Mouse (Mus musculus): ENCODE results near the gene Nln. TPM values are rescaled to one million over a fixed set of nuclear protein-coding genes. Genes with fewer than 3 reads are reported as not detected.

The Nln gene
- polyA plus RNA-seq, 1 experiment from 2014 or later: 21.5 TPM

DNA sequence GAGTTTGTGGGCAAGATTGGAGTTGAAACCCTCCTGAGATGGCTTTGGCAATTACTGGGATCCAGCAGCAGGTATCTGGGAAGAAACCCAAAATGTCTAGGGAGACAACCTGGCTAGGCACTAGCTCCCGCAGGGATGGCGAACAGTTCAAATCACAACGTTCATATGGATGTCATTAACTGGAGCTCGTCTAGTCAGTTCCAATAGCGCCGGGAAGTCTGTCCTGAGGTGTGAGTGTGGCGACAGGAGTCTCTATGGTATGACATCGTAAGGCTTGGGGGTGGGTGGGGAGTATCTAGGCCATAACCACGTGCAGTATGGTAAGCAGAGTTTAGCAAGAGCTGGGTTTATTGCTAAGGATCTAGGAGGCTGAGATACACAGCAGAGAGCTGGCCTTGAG, 46.4 kb downstream of the Nln start:
- ATAC-seq (ENCODE audit: low read depth) (peak; percentile 84), DNase-seq (ENCODE audit: low spot score) (peak; percentile 48)
- Histone ChIP-seq H3K36me3 (ENCODE audit: control insufficient read depth, insufficient read depth, low read length) (0 out of 2 replicates have a peak, but pooled peaks cover 20% of the 10 kb centered on the region), H3K9me3 (ENCODE audit: control insufficient read depth, low read length) (no peaks in the 10 kb centered on the region), H3K9ac (ENCODE audit: low read depth, low read length) (no peak overlapping the region), H3K27ac (replicated peaks; ENCODE audit: low read depth, low read length) (no peak overlapping the region), H3K4me3 (ENCODE audit: low read depth, low read length) (no peak overlapping the region), H3K4me2 (ENCODE audit: low read depth, low read length) (no peak overlapping the region), H3K27me3 (replicated peaks; ENCODE audit: control insufficient read depth, insufficient read depth, low read length) (no peaks in the 10 kb centered on the region), H3K4me1 (ENCODE audit: control insufficient read depth, insufficient read depth, low read length) (no peaks in the 10 kb centered on the region)
- WGBS: 32% methylated on average over 9 of the region's 9 CpGs

DNA sequence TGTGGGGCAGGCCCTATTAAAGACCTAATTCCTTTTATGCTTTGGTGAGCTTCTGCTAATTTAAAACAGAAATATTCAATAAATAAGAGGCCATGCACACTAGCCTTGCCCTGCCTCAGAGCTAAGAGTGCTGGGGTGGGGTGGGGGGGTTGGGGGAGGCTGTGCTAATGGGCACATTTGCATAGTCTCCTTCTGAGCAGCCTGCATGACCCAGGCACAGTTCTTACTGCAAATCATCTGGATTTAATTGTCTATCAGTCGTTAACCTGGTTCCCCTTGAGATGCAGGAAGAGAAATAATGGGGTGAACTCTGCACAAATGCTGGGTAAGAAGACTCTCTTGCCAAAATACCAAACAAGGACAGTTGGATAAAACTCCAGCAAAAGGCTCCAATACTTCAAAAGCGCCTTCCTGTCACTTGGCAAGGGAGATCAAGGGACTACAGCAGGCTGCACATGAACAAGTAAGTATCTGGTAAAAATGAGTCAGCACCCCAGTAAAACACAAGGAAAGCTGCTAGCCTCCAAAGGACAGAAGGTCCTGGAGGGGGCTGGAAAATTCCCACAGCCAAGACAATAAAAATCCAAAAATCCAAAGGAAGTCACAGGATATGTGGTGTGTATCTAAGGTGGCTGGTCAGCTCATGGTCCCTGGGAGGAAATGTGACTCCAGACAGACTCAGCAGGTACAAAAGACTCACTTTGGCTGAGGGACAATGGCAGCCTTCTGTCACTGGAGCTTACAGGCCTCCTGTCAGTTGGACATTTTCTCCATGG, 47.3 kb downstream of the Nln start:
- no peak overlapping the region for H3K9ac ChIP-seq (ENCODE audit: low read depth, low read length)
- no peaks in the 10 kb centered on the region for H3K4me1 ChIP-seq (ENCODE audit: control insufficient read depth, insufficient read depth, low read length)
- H3K27me3 ChIP-seq (replicated peaks; ENCODE audit: control insufficient read depth, insufficient read depth, low read length): no peaks in the 10 kb centered on the region
- WGBS: 45% methylated on average over 2 of the region's 2 CpGs
- no peak overlapping the region for H3K4me2 ChIP-seq (ENCODE audit: low read depth, low read length)
- 0 out of 2 replicates have a peak, but pooled peaks cover 20% of the 10 kb centered on the region for H3K36me3 ChIP-seq (ENCODE audit: control insufficient read depth, insufficient read depth, low read length)
- no peak for DNase-seq (ENCODE audit: low spot score)
- no peak for ATAC-seq (ENCODE audit: low read depth)
- no peaks in the 10 kb centered on the region for H3K9me3 ChIP-seq (ENCODE audit: control insufficient read depth, low read length)
- H3K4me3 ChIP-seq (ENCODE audit: low read depth, low read length): no peak overlapping the region
- no peak overlapping the region for H3K27ac ChIP-seq (replicated peaks; ENCODE audit: low read depth, low read length)

DNA sequence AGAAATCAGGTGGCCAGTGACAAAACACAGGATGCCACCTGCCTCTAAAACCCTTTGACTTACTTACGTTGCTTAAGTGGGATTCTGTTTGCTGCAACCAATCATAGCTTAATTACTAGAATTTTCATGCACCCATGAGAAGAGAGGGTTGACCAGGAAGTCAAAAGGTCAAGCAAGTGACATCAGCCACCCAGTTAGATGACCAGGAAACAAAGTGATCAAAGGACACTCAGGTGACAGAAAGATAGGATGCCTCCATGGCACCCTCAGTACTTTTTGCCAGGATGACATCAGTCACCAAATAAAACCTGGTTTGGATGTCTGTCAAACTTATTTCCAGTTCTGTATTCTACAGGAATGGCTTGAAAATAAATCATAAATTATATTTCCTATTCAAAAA, 49.2 kb downstream of the Nln start:
- WGBS: 68% methylated on average over 1 of the region's 1 CpGs
- Histone ChIP-seq H3K4me2 (ENCODE audit: low read depth, low read length) (no peak overlapping the region), H3K27me3 (replicated peaks; ENCODE audit: control insufficient read depth, insufficient read depth, low read length) (no peaks in the 10 kb centered on the region), H3K9me3 (ENCODE audit: control insufficient read depth, low read length) (no peaks in the 10 kb centered on the region), H3K4me1 (ENCODE audit: control insufficient read depth, insufficient read depth, low read length) (no peaks in the 10 kb centered on the region), H3K4me3 (ENCODE audit: low read depth, low read length) (no peak overlapping the region), H3K36me3 (ENCODE audit: control insufficient read depth, insufficient read depth, low read length) (peaks cover 24% of the 10 kb centered on the region; the same call in 1 of the 2 replicates), H3K9ac (ENCODE audit: low read depth, low read length) (no peak overlapping the region), H3K27ac (replicated peaks; ENCODE audit: low read depth, low read length) (no peak overlapping the region)
- DNase-seq (ENCODE audit: low spot score): no peak
- no peak for ATAC-seq (ENCODE audit: low read depth)

DNA sequence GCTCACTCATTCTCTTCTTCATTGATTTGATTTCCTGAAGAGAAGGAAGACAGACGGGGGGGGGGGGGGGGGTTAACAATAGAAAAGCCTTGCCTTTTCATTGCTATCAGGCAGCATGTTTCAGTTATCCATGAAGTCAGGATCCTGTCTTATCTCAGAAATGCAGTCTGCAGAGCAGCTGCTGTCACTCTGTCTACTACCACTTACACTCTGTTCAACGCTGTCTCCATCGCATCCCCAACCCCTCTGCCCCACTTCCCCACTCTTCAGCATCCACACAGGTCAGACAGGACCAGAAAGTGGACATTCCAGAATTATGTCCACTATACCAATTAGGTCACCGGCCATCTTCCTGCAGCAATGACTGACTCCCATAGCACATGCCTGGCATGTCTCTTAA, 49.9 kb downstream of the Nln start:
- H3K4me1 ChIP-seq (ENCODE audit: control insufficient read depth, insufficient read depth, low read length): no peaks in the 10 kb centered on the region
- H3K9ac ChIP-seq (ENCODE audit: low read depth, low read length): no peak overlapping the region
- H3K4me2 ChIP-seq (ENCODE audit: low read depth, low read length): no peak overlapping the region
- peaks cover 19% of the 10 kb centered on the region; the same call in 1 of the 2 replicates for H3K36me3 ChIP-seq (ENCODE audit: control insufficient read depth, insufficient read depth, low read length)
- H3K9me3 ChIP-seq (ENCODE audit: control insufficient read depth, low read length): no peaks in the 10 kb centered on the region
- no peak for DNase-seq (ENCODE audit: low spot score)
- no peak overlapping the region for H3K4me3 ChIP-seq (ENCODE audit: low read depth, low read length)
- whole genome bisulfite sequencing: 87% methylated on average over 4 of the region's 4 CpGs
- no peak for ATAC-seq (ENCODE audit: low read depth)
- no peaks in the 10 kb centered on the region for H3K27me3 ChIP-seq (replicated peaks; ENCODE audit: control insufficient read depth, insufficient read depth, low read length)
- H3K27ac ChIP-seq (replicated peaks; ENCODE audit: low read depth, low read length): no peak overlapping the region

DNA sequence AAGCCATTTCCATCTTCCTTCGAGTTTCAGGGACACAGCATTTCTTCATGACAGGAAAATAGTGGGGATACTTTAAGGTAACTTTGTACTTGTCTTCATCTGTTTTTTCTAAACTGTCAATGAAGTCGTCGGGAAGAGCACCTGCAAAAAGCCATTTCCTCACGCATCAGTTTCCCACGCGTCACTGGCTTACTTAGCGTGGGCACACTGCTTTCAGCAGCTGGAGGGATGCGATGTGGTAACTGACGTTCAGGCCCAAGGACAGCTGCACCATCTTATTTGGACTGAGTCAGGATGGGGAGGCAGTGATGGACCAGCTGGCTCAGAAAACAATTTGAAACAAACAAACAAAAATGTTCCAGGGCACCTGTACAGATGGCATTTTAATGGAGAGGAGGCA, 50.7 kb downstream of the Nln start:
- no peak overlapping the region for H3K9ac ChIP-seq (ENCODE audit: low read depth, low read length)
- no peaks in the 10 kb centered on the region for H3K27me3 ChIP-seq (replicated peaks; ENCODE audit: control insufficient read depth, insufficient read depth, low read length)
- H3K36me3 ChIP-seq (ENCODE audit: control insufficient read depth, insufficient read depth, low read length): peaks cover 19% of the 10 kb centered on the region; the same call in 1 of the 2 replicates
- no peak overlapping the region for H3K4me3 ChIP-seq (ENCODE audit: low read depth, low read length)
- WGBS: 91% methylated on average over 9 of the region's 9 CpGs
- H3K27ac ChIP-seq (replicated peaks; ENCODE audit: low read depth, low read length): no peak overlapping the region
- DNase-seq (ENCODE audit: low spot score) (no peak), ATAC-seq (ENCODE audit: low read depth) (no peak)
- H3K4me2 ChIP-seq (ENCODE audit: low read depth, low read length): no peak overlapping the region
- H3K4me1 ChIP-seq (ENCODE audit: control insufficient read depth, insufficient read depth, low read length): no peaks in the 10 kb centered on the region
- H3K9me3 ChIP-seq (ENCODE audit: control insufficient read depth, low read length): no peaks in the 10 kb centered on the region

DNA sequence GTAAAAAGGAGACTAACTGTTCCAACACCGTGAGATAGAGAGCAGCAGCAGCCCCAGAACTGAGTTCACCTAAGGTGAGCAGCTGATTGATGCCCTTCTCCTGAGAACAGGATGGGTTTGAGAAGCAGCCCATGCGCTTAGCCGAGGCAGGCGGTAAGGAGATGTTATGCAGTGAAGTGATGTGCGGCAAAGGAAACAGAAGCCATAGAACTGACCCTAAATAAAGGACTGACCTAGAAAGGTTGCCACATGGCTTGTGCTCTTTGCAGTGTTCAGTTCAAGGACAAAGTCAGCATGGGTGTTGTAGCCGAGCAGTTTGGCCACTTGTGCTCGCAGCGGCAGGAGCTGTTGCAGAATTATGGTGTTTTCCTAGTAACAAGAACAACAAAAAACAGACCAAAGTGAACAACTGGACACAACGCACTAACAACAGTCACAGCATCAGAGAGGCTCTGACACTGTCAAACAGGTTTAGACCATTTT, 57.1 kb downstream of the Nln start:
- H3K36me3 ChIP-seq (ENCODE audit: control insufficient read depth, insufficient read depth, low read length): peaks cover 5% of the 10 kb centered on the region
- DNase-seq (ENCODE audit: low spot score) (no peak), ATAC-seq (ENCODE audit: low read depth) (no peak)
- WGBS: 89% methylated on average over 9 of the region's 9 CpGs
- H3K27ac ChIP-seq (replicated peaks; ENCODE audit: low read depth, low read length): no peak overlapping the region
- no peak overlapping the region for H3K9ac ChIP-seq (ENCODE audit: low read depth, low read length)
- H3K9me3 ChIP-seq (ENCODE audit: control insufficient read depth, low read length): no peaks in the 10 kb centered on the region
- no peaks in the 10 kb centered on the region for H3K27me3 ChIP-seq (replicated peaks; ENCODE audit: control insufficient read depth, insufficient read depth, low read length)
- H3K4me3 ChIP-seq (ENCODE audit: low read depth, low read length): no peak overlapping the region
- no peaks in the 10 kb centered on the region for H3K4me1 ChIP-seq (ENCODE audit: control insufficient read depth, insufficient read depth, low read length)
- H3K4me2 ChIP-seq (ENCODE audit: low read depth, low read length): no peak overlapping the region

DNA sequence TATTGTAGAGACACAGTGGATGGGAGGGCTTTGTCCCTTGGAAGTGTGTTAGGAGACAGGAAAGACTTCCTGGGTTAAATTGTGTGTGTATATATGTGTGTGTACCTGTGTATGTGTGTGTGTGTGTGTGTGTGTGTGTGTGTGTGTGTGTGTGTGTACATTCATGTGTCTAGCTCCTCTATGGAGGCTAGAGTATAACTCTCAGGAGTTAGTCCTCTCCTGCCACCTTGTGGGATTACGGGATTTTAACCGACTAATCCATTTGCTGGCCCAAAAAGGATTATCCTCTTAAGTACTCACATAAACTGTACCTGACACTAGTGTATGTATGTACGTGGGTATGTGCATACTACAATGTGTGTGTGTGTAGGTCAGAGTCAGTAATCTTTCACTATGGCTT, 60.6 kb downstream of the Nln start:
- H3K9ac ChIP-seq (ENCODE audit: low read depth, low read length): no peak overlapping the region
- no peaks in the 10 kb centered on the region for H3K9me3 ChIP-seq (ENCODE audit: control insufficient read depth, low read length)
- ATAC-seq (ENCODE audit: low read depth): peak; percentile 63
- no peak overlapping the region for H3K4me3 ChIP-seq (ENCODE audit: low read depth, low read length)
- no peak overlapping the region for H3K27ac ChIP-seq (replicated peaks; ENCODE audit: low read depth, low read length)
- no peaks in the 10 kb centered on the region for H3K4me1 ChIP-seq (ENCODE audit: control insufficient read depth, insufficient read depth, low read length)
- WGBS: 60% methylated on average over 3 of the region's 3 CpGs
- H3K36me3 ChIP-seq (ENCODE audit: control insufficient read depth, insufficient read depth, low read length): no peaks in the 10 kb centered on the region; the same call in 1 of the 2 replicates
- no peaks in the 10 kb centered on the region for H3K27me3 ChIP-seq (replicated peaks; ENCODE audit: control insufficient read depth, insufficient read depth, low read length)
- no peak overlapping the region for H3K4me2 ChIP-seq (ENCODE audit: low read depth, low read length)
- peak; percentile 87 for DNase-seq (ENCODE audit: low spot score)

DNA sequence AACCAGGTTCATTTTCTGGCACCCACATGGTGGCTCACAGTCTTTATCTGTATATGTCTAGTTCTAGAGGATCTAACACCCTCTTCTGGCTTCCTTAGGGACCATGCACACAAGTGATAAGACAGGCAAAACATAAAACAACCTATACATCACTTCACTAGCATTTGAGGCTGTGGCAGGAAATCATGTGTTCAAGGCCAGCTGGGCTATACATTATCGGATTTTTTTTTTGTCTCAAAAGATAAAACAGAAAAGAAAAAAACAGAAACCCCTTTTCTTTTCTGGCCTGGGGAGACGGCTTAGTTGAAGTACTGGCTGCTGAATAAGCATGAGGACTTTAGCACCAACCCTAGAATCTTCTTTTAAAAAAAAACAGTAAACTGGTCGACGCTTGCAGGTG, 64.3 kb downstream of the Nln start:
- H3K9ac ChIP-seq (ENCODE audit: low read depth, low read length): no peak overlapping the region
- H3K4me3 ChIP-seq (ENCODE audit: low read depth, low read length): no peak overlapping the region
- no peaks in the 10 kb centered on the region; the same call in 1 of the 2 replicates for H3K36me3 ChIP-seq (ENCODE audit: control insufficient read depth, insufficient read depth, low read length)
- ATAC-seq (ENCODE audit: low read depth) (no peak), DNase-seq (ENCODE audit: low spot score) (no peak)
- H3K9me3 ChIP-seq (ENCODE audit: control insufficient read depth, low read length): no peaks in the 10 kb centered on the region
- 84% methylated on average over 4 of the region's 4 CpGs for WGBS
- H3K27ac ChIP-seq (replicated peaks; ENCODE audit: low read depth, low read length): no peak overlapping the region
- H3K27me3 ChIP-seq (replicated peaks; ENCODE audit: control insufficient read depth, insufficient read depth, low read length): no peaks in the 10 kb centered on the region
- H3K4me1 ChIP-seq (ENCODE audit: control insufficient read depth, insufficient read depth, low read length): no peaks in the 10 kb centered on the region; the same call in 1 of the 2 replicates
- H3K4me2 ChIP-seq (ENCODE audit: low read depth, low read length): no peak overlapping the region

DNA sequence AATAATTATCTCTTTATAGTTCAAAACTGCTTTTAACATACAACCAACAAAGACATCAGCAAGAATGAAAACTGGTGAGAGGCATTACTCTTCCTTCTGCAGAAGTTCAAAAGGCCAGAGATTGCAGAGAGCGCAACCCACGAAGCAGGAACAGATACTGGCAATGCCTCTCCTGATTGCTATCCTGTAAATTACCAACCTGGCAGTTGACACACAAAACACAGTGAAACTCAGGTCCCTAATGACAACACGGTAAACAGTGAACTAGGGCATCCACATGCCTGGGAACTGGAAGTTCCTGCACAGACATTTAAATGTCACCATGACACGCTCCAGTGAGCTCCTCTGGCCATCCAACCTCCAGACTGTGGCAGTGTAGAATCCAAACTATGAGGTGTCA, 65.1 kb downstream of the Nln start:
- Histone ChIP-seq H3K36me3 (ENCODE audit: control insufficient read depth, insufficient read depth, low read length) (no peaks in the 10 kb centered on the region), H3K9ac (ENCODE audit: low read depth, low read length) (no peak overlapping the region), H3K4me1 (ENCODE audit: control insufficient read depth, insufficient read depth, low read length) (no peaks in the 10 kb centered on the region; the same call in 1 of the 2 replicates), H3K27ac (replicated peaks; ENCODE audit: low read depth, low read length) (no peak overlapping the region), H3K9me3 (ENCODE audit: control insufficient read depth, low read length) (no peaks in the 10 kb centered on the region), H3K27me3 (replicated peaks; ENCODE audit: control insufficient read depth, insufficient read depth, low read length) (no peaks in the 10 kb centered on the region), H3K4me2 (ENCODE audit: low read depth, low read length) (no peak overlapping the region), H3K4me3 (ENCODE audit: low read depth, low read length) (no peak overlapping the region)
- ATAC-seq (ENCODE audit: low read depth): no peak
- WGBS: 89% methylated on average over 4 of the region's 4 CpGs
- no peak for DNase-seq (ENCODE audit: low spot score)

Measured in embryonic facial prominence, embryonic 14.5 days (tissue).